Mouse (Mus musculus) urinary bladder, postnatal 25 days (tissue): ENCODE measurements at regions not wholly inside any gene's neighbourhood (a gene's known extent, or its start where the extent isn't known, plus 50 kb on each side); places are given as distances from the start of the nearest gene placed in this dataset.

ENCODE experiments used
- DNase-seq: peaks from one replicate; pipeline ENCODE4 v3.0.0; 2022; ENCODE audit warnings: low spot score

- DNase-seq, result no peak
Observed at GRCm38 (mm10) chr11:82668026-82668425, 96.1 kb downstream of the Cct6b start.

- no peak for DNase-seq
Observed at GRCm38 (mm10) chr11:82664076-82664475, 100.0 kb downstream of the Cct6b start.

GRCm38 (mm10) chr11:82662086-82662485 is 102.0 kb downstream of the Cct6b start:
- no peak for DNase-seq

- DNase-seq, result no peak
Observed at GRCm38 (mm10) chr11:82651751-82652150, 112.4 kb downstream of the Cct6b start.

- no peak for DNase-seq
Observed at GRCm38 (mm10) chr11:82638513-82638912, 125.6 kb downstream of the Cct6b start.

- no peak for DNase-seq
Observed at GRCm38 (mm10) chr11:82632191-82632590, 131.9 kb downstream of the Cct6b start.

GRCm38 (mm10) chr11:82631387-82631786 is 132.7 kb downstream of the Cct6b start:
- no peak for DNase-seq

- DNase-seq, result no peak
Observed at GRCm38 (mm10) chr11:82626501-82627111, 137.5 kb downstream of the Cct6b start.

- no peak for DNase-seq
Observed at GRCm38 (mm10) chr11:82621061-82621460, 143.1 kb downstream of the Cct6b start.

- no peak for DNase-seq
Observed at GRCm38 (mm10) chr11:82619418-82619817, 144.7 kb downstream of the Cct6b start.

- no peak for DNase-seq
Observed at GRCm38 (mm10) chr11:82618457-82618856, 145.7 kb downstream of the Cct6b start.

- no peak for DNase-seq
Observed at GRCm38 (mm10) chr11:82616856-82617255, 147.3 kb downstream of the Cct6b start.

GRCm38 (mm10) chr11:82614356-82614755 is 149.8 kb downstream of the Cct6b start:
- DNase-seq, result no peak

- DNase-seq, result peak; percentile 62
Observed at GRCm38 (mm10) chr11:82613503-82613902, 150.6 kb downstream of the Cct6b start.

- no peak for DNase-seq
Observed at GRCm38 (mm10) chr11:82612026-82612425, 152.1 kb downstream of the Cct6b start.

- no peak for DNase-seq
Observed at GRCm38 (mm10) chr11:82608963-82609362, 155.2 kb downstream of the Cct6b start.

GRCm38 (mm10) chr11:82607661-82608060 is 156.5 kb downstream of the Cct6b start:
- no peak for DNase-seq

- DNase-seq, result no peak
Observed at GRCm38 (mm10) chr11:82604251-82604835, 159.8 kb downstream of the Cct6b start.

- no peak for DNase-seq
Observed at GRCm38 (mm10) chr11:82602818-82603217, 161.3 kb downstream of the Cct6b start.

- DNase-seq, result no peak
Observed at GRCm38 (mm10) chr11:82602250-82602649, 161.9 kb downstream of the Cct6b start.

GRCm38 (mm10) chr11:82600151-82600550 is 164.0 kb downstream of the Cct6b start:
- no peak for DNase-seq

GRCm38 (mm10) chr11:82597757-82598156 is 166.4 kb downstream of the Cct6b start:
- DNase-seq, result no peak

GRCm38 (mm10) chr11:82596801-82597200 is 167.3 kb downstream of the Cct6b start:
- DNase-seq, result no peak

- DNase-seq, result no peak
Observed at GRCm38 (mm10) chr11:82589761-82590160, 174.4 kb downstream of the Cct6b start.
